In genomic region chr14:25299673-25300190, GRCm38 (mm10) we compare ENCODE assay signal across 19 mouse cellular contexts.
DNase-seq lines count a peak whose midpoint lies in the region; ATAC-seq lines count a peak whose summit lies in the region.
"Had no signal": no experiment of that assay in that cellular context is flagged by ENCODE, and none has a peak within 500 bp of the region (broad histone marks: within the 10 kb centered on the region; RNA-seq: fewer than 3 reads in every experiment).

No protein-coding gene starts in this region.

- peak; percentile 3 for DNase-seq in kidney, postnatal 10 days
- DNase-seq in kidney, adult 8-10 months, result no peak
- peak; percentile 30 to 63 for DNase-seq in thymus, adult 18-20 months
- DNase-seq in thymus, postnatal 10 days (ENCODE audit: low spot score in 2 of 2), result peak; percentile 56 to 70
- no peak for DNase-seq in natural killer cell, adult 2 months (ENCODE audit: low spot score in 2 of 2)
- DNase-seq: adrenal gland, postnatal 25 days; B cell, adult 2 months; cerebellum, adult 11-12 months; cerebellum, adult 9-11 months; embryo, embryonic 11 days; gastrocnemius, adult 2 months; gastrocnemius, postnatal 36 days; kidney, adult 2 months; lung, embryonic 14.5 days; lung, postnatal 14 days; right cerebral cortex, postnatal 25 days had no signal

- ATAC-seq in megakaryocyte-erythroid progenitor cell, adult 5-6 weeks (replicated peaks; ENCODE audit: low FRiP score, low TSS enrichment, poor library complexity, severe bottlenecking), result no peak
- ATAC-seq: forebrain, embryonic 13.5 days; hindbrain, embryonic 16.5 days had no signal

Comparison
In these comparisons a context has a peak if more than half of its experiments do, and no peak if none do; other contexts are left out.
1. DNase-seq: peak in kidney, postnatal 10 days (single experiment), thymus, adult 18-20 months (2 of 2) and thymus, postnatal 10 days (2 of 2); none in kidney, adult 8-10 months (0 of 2) and natural killer cell, adult 2 months (0 of 2).